Mouse (Mus musculus): ENCODE data around the gene Rfesd. TPM values are rescaled to one million over a fixed set of nuclear protein-coding genes. Genes with fewer than 3 reads are reported as not detected.

The Rfesd gene
- 8.3 TPM for total RNA-seq (2023)

GRCm38 (mm10) chr13:76017974-76018843 is at the start of gene Rfesd:
TSS of gene Rfesd (minus strand) at chr13:76018719.

GRCm38 (mm10) chr13:76056896-76057266 is 38.4 kb upstream of the Rfesd start, which contains the start of gene Gpr150:
TSS of gene Gpr150 (minus strand) at chr13:76056996.

GRCm38 (mm10) chr13:75966850-75967249 is 51.7 kb downstream of the Rfesd start, which contains the start of gene Spata9:
TSS of gene Spata9 (plus strand) at chr13:75967150.

Other genes starting within 250 kb of the Rfesd start
- 12.4 TPM for gene Glrx, start 178.9 kb downstream of the Rfesd start, total RNA-seq (2023)
- gene Rhobtb3, start 74.8 kb downstream of the Rfesd start, total RNA-seq (2023) = not detected
- not detected for gene Spata9, start 51.6 kb downstream of the Rfesd start, total RNA-seq (2023)
- not detected for gene Gpr150, start 38.3 kb upstream of the Rfesd start, total RNA-seq (2023)
- gene Arsk, start 79.9 kb upstream of the Rfesd start, total RNA-seq (2023) = 5.5 TPM
- gene Ttc37, start 80.0 kb upstream of the Rfesd start, total RNA-seq (2023) = 30.9 TPM